Mouse (Mus musculus): ENCODE measurements around the gene Sec24d. TPM values are rescaled to one million over a fixed set of nuclear protein-coding genes. Genes with fewer than 3 reads are reported as not detected.

Sec24d gene
- total RNA-seq, 1 experiment = 20.0 TPM

DNA sequence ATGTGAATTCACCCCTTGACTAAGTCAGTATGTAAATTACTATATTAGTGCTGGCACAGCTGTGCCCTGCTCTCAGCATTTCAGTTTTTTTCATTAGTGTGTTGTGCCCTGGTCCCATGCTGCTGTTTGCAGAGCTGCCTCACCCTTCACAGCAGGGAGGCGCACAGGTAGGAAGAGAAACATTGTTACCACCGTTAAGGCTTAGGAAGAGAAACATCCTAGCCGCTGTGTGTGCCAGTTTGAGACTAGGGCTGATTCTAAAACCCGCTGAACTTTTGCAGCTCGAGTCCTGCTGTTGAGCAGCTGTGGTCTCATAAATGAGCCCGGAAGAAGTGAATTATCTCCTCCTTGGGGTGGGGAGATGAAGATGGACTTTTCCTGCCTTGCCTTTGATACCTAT lies 41.9 kb downstream of the Sec24d start:
- H3K9me3 ChIP-seq (ENCODE audit: control insufficient read depth, insufficient read depth, low read depth, low read length) = no peaks in the 10 kb centered on the region
- TF ChIP-seq ZC3H11A (IDR thresholded peaks at IDR 0.05; ENCODE audit: borderline replicate concordance, low read depth, low read length) = no peak
- no peak for TF ChIP-seq MAFK (IDR thresholded peaks at IDR 0.05; ENCODE audit: insufficient read depth, low read depth, low read length)
- TF ChIP-seq CHD2 (IDR thresholded peaks at IDR 0.05; ENCODE audit: low read depth, low read length) = no peak
- TF ChIP-seq ZNF384 (IDR thresholded peaks at IDR 0.05; ENCODE audit: low read depth, low read length) = no peak
- no peak for TF ChIP-seq HCFC1 (IDR thresholded peaks at IDR 0.05; ENCODE audit: borderline replicate concordance, insufficient read depth, low read length)
- H3K4me3 ChIP-seq (ENCODE audit: insufficient read depth in 1 of 2, low read depth in 1 of 2, low read length in 2 of 2, poor library complexity in 1 of 2, severe bottlenecking in 1 of 2) = no peak overlapping the region
- no peak overlapping the region for H3K27ac ChIP-seq (ENCODE audit: insufficient read depth, low read depth, low read length, poor library complexity, severe bottlenecking)
- H3K4me1 ChIP-seq (ENCODE audit: control insufficient read depth in 2 of 2, insufficient read depth in 2 of 2, low read length in 2 of 2, poor library complexity in 1 of 2) = peaks cover 0 to 2% of the 10 kb centered on the region in 2 experiments; a peak in 1 of 4 replicates
- H3K9ac ChIP-seq (ENCODE audit: insufficient read depth, low read depth, low read length, poor library complexity, severe bottlenecking) = no peak overlapping the region
- in situ Hi-C loops (cut with MboI; ENCODE audit: low sequenced_read_pairs in 2 of 2, unreplicated experiment in 2 of 2) = no loop called here
- DNase-seq (ENCODE audit: low read depth, low spot score) = no peak
- H3K36me3 ChIP-seq (ENCODE audit: control insufficient read depth, insufficient read depth, low read length, poor library complexity, severe bottlenecking) = peaks cover 2% of the 10 kb centered on the region; the same call in 1 of the 2 replicates

DNA sequence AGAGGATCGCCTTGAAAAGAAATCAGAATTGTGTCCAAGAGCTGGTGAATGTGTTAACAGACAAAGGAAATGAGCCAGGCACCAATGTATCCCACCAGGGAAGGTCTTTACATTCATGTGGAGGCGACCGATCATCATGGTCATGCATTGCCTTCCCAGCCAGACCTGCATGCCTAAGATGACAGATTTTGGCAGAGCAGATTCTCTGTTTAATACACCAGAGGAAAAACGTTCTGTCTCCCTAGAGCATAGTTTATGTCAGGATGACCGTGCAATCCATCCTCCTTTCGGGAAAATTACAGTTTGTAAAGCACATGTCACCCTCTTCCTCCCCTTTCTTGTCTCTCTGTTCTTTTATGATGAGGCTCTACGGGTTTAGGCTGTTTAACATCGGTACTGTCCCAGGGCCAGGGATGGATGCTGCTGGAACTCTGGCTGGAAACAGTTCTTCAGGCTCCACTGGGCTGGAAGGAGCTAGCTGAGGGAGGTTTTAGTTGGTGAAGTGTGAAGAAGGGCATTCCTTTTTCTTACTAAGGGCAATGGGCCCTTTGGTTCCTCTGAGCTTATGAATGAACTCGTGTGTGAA lies 45.3 kb downstream of the Sec24d start:
- no peaks in the 10 kb centered on the region; a peak in 1 of 4 replicates for H3K4me1 ChIP-seq (ENCODE audit: control insufficient read depth in 2 of 2, insufficient read depth in 2 of 2, low read length in 2 of 2, poor library complexity in 1 of 2)
- in situ Hi-C loops (cut with MboI; ENCODE audit: low sequenced_read_pairs in 2 of 2, unreplicated experiment in 2 of 2) = no loop called here
- no peak overlapping the region for H3K4me3 ChIP-seq (ENCODE audit: insufficient read depth in 1 of 2, low read depth in 1 of 2, low read length in 2 of 2, poor library complexity in 1 of 2, severe bottlenecking in 1 of 2)
- TF ChIP-seq ZC3H11A (IDR thresholded peaks at IDR 0.05; ENCODE audit: borderline replicate concordance, low read depth, low read length) (no peak), HCFC1 (IDR thresholded peaks at IDR 0.05; ENCODE audit: borderline replicate concordance, insufficient read depth, low read length) (no peak), ZNF384 (IDR thresholded peaks at IDR 0.05; ENCODE audit: low read depth, low read length) (no peak), CHD2 (IDR thresholded peaks at IDR 0.05; ENCODE audit: low read depth, low read length) (no peak), MAFK (IDR thresholded peaks at IDR 0.05; ENCODE audit: insufficient read depth, low read depth, low read length) (no peak)
- H3K27ac ChIP-seq (ENCODE audit: insufficient read depth, low read depth, low read length, poor library complexity, severe bottlenecking) = no peak overlapping the region
- no peaks in the 10 kb centered on the region for H3K9me3 ChIP-seq (ENCODE audit: control insufficient read depth, insufficient read depth, low read depth, low read length)
- DNase-seq (ENCODE audit: low read depth, low spot score) = no peak
- no peaks in the 10 kb centered on the region; the same call in 1 of the 2 replicates for H3K36me3 ChIP-seq (ENCODE audit: control insufficient read depth, insufficient read depth, low read length, poor library complexity, severe bottlenecking)
- H3K9ac ChIP-seq (ENCODE audit: insufficient read depth, low read depth, low read length, poor library complexity, severe bottlenecking) = no peak overlapping the region

DNA sequence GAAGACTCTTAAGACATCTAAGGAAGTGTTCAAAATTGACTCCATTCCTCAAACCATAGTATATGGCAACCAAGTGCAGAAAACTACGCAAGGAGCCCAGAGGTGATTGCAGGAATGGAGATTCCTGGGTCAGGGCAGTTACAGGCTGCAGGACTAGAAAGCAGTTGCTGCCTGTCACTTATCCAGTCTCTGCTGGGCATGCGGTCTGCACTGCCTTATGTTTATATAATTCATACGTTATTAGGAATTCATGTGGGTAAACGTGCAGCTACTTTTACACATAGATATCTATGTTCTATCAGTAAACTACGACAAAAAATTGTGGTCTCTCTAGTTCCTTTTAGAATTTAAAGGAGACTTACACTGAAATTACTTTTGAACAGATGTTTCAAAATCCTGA lies 46.2 kb downstream of the Sec24d start:
- in situ Hi-C loops (cut with MboI; ENCODE audit: low sequenced_read_pairs in 2 of 2, unreplicated experiment in 2 of 2) = no loop called here
- Histone ChIP-seq H3K4me1 (ENCODE audit: control insufficient read depth in 2 of 2, insufficient read depth in 2 of 2, low read length in 2 of 2, poor library complexity in 1 of 2) (no peaks in the 10 kb centered on the region; a peak in 1 of 4 replicates), H3K4me3 (ENCODE audit: insufficient read depth in 1 of 2, low read depth in 1 of 2, low read length in 2 of 2, poor library complexity in 1 of 2, severe bottlenecking in 1 of 2) (no peak overlapping the region), H3K36me3 (ENCODE audit: control insufficient read depth, insufficient read depth, low read length, poor library complexity, severe bottlenecking) (no peaks in the 10 kb centered on the region; the same call in 1 of the 2 replicates), H3K9ac (ENCODE audit: insufficient read depth, low read depth, low read length, poor library complexity, severe bottlenecking) (no peak overlapping the region), H3K9me3 (ENCODE audit: control insufficient read depth, insufficient read depth, low read depth, low read length) (no peaks in the 10 kb centered on the region), H3K27ac (ENCODE audit: insufficient read depth, low read depth, low read length, poor library complexity, severe bottlenecking) (no peak overlapping the region)
- no peak for DNase-seq (ENCODE audit: low read depth, low spot score)
- TF ChIP-seq CHD2 (IDR thresholded peaks at IDR 0.05; ENCODE audit: low read depth, low read length) (no peak), ZNF384 (IDR thresholded peaks at IDR 0.05; ENCODE audit: low read depth, low read length) (no peak), MAFK (IDR thresholded peaks at IDR 0.05; ENCODE audit: insufficient read depth, low read depth, low read length) (no peak), ZC3H11A (IDR thresholded peaks at IDR 0.05; ENCODE audit: borderline replicate concordance, low read depth, low read length) (no peak), HCFC1 (IDR thresholded peaks at IDR 0.05; ENCODE audit: borderline replicate concordance, insufficient read depth, low read length) (no peak)

DNA sequence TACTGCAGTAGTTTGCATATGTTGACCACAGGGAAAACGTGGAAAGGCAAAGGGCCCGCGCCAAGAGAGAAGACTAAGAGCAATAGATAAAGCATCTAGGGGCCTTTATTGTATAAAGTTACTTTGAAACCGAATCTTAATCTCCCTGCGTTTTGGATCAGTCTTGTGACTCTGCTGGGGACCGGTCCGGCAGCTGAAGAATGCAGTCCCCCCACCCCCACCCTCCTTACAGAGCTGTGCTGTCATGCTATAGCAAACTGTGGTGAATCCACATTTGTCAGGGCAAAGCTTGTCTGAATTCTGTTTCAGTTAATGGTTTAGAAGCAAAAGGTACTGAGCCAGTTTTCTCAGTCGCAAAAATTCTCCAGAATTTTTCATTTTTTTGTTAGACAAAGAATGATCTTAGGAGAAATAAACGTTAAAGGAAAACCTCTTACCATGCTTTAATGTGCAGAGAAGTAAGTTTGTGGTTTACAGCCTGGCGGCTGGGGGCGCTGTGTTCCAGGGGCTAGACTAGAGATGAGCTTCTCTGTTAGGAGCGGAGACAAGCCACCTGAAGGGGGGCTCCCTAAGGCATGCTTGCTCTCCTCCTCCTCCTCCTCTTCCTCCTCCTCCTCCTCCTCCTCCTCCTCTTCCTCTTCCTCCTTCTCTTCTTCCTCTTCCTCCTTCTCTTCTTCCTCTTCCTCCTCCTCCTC lies 46.8 kb downstream of the Sec24d start:
- no peaks in the 10 kb centered on the region; a peak in 1 of 4 replicates for H3K4me1 ChIP-seq (ENCODE audit: control insufficient read depth in 2 of 2, insufficient read depth in 2 of 2, low read length in 2 of 2, poor library complexity in 1 of 2)
- in situ Hi-C loops (cut with MboI; ENCODE audit: low sequenced_read_pairs in 2 of 2, unreplicated experiment in 2 of 2) = no loop called here
- no peak overlapping the region for H3K27ac ChIP-seq (ENCODE audit: insufficient read depth, low read depth, low read length, poor library complexity, severe bottlenecking)
- no peaks in the 10 kb centered on the region for H3K9me3 ChIP-seq (ENCODE audit: control insufficient read depth, insufficient read depth, low read depth, low read length)
- TF ChIP-seq CHD2 (IDR thresholded peaks at IDR 0.05; ENCODE audit: low read depth, low read length) (no peak), HCFC1 (IDR thresholded peaks at IDR 0.05; ENCODE audit: borderline replicate concordance, insufficient read depth, low read length) (no peak), ZNF384 (IDR thresholded peaks at IDR 0.05; ENCODE audit: low read depth, low read length) (no peak), MAFK (IDR thresholded peaks at IDR 0.05; ENCODE audit: insufficient read depth, low read depth, low read length) (no peak), ZC3H11A (IDR thresholded peaks at IDR 0.05; ENCODE audit: borderline replicate concordance, low read depth, low read length) (no peak)
- H3K9ac ChIP-seq (ENCODE audit: insufficient read depth, low read depth, low read length, poor library complexity, severe bottlenecking) = no peak overlapping the region
- H3K4me3 ChIP-seq (ENCODE audit: insufficient read depth in 1 of 2, low read depth in 1 of 2, low read length in 2 of 2, poor library complexity in 1 of 2, severe bottlenecking in 1 of 2) = no peak overlapping the region
- H3K36me3 ChIP-seq (ENCODE audit: control insufficient read depth, insufficient read depth, low read length, poor library complexity, severe bottlenecking) = no peaks in the 10 kb centered on the region; the same call in 1 of the 2 replicates
- no peak for DNase-seq (ENCODE audit: low read depth, low spot score)

Measured in ES-E14 (cell line).